Mouse (Mus musculus) cerebellum, postnatal 25 days (tissue): Measurements from ENCODE around the gene Slit3.

ENCODE experiments used
- DNase-seq, 2 experiments: peaks; one replicate each; pipeline ENCODE4 v3.0.0; 2021; ENCODE audit warnings: mixed read lengths in 2 of 2

The Slit3 gene

DNA sequence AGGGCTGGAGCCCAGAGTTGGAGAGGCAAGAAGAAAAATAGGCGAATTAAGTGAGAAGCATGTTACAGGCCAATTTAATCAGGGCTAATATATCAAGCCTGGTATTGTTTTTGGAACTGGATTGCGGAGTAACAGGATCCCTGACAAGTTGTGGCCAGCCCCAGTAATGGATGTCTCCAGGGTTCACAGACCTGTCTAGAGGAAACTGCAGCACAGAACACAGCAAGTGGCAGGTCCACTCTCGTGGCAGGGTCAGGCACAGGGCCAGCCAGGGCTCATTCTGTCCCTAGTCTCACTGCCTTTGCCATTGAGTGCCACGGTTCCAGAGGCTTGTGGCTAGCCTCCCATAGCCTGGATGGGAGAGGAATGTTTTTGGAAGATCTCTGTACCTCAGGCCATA, 187.0 kb downstream of the Slit3 start:
- DNase-seq, result peak; percentile 50 to 68

- no peak for DNase-seq
These were observed 194.5 kb downstream of the Slit3 start for GRCm38 (mm10) chr11:35315449-35316028.

GRCm38 (mm10) chr11:35317221-35317620, 196.2 kb downstream of the Slit3 start:
- no peak for DNase-seq

DNA sequence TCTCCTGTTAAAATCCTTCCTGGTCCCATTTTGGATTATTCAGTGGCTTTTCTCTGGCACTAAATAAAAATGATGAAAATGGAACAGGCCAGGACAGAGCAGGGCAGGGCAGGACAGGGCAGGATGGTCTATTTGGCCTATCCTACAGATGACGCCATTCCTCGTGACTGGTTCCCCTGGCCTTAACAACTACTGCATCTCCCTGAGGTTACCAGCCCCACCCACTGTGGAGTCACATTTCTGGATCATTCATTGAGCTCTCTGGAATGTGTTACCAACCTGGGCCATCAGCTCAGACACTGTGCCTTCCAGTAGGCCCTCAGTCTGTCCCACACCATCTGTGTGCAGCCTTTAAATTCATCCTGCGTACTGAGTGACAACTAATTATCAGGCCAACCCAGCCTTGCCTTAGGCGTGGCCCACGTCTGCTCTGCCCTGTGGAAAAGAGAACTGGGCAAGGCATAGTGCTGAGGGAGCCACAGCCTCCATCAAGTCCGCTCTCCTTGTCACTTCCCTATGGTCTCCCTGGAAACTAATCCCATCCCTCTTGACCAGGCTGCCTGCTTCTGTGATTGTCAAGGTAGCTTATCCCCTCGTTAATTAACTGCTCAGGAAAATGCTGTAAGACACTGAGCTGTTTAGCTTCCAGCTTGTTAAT, 196.9 kb downstream of the Slit3 start:
- DNase-seq, result no peak

GRCm38 (mm10) chr11:35318433-35319020, 197.5 kb downstream of the Slit3 start:
- DNase-seq, result no peak

GRCm38 (mm10) chr11:35320518-35320917, 199.5 kb downstream of the Slit3 start:
- no peak for DNase-seq

GRCm38 (mm10) chr11:35324397-35324796, 203.4 kb downstream of the Slit3 start:
- DNase-seq, result no peak

GRCm38 (mm10) chr11:35325131-35325995, 204.3 kb downstream of the Slit3 start:
- no peak for DNase-seq

DNA sequence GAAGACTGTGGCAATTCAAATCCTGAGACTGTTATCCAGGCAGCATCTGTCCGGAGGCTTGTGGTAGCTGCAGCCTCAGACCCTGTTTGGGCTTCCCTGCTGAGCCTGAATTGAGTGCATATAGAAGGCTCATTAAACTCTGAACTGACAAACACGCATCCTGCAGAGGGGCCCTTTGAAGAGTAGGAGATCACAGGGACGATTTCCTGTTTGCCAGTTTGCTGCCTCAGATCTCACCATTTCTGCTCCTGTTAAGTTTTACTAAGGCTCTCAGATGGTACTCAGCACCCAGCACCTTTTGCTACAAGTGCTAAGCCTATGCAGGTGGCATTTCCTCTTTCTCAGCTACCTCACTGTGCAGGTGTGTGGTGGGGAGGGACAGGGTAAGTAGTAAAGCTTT, 205.3 kb downstream of the Slit3 start:
- DNase-seq, result no peak

DNA sequence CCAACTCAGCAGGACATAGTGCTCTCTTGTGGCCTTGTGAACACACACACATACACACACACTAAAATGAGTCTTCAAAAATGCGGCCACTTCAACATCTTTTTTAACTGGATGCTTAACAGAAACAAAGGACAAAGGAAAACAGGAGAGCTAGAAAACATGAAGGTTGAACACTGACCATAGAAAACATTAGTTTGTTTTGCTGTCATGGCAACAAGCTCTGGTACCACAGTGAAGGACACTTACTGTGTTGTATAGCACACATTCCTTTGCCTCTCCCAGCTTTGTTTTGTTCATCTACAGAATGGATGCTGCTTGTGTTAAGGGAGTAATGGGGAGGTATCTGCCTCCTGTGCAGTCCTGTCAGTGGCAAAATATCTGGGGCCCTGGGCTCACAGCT, 206.9 kb downstream of the Slit3 start:
- no peak for DNase-seq

GRCm38 (mm10) chr11:35331476-35331875, 210.5 kb downstream of the Slit3 start:
- no peak for DNase-seq

DNA sequence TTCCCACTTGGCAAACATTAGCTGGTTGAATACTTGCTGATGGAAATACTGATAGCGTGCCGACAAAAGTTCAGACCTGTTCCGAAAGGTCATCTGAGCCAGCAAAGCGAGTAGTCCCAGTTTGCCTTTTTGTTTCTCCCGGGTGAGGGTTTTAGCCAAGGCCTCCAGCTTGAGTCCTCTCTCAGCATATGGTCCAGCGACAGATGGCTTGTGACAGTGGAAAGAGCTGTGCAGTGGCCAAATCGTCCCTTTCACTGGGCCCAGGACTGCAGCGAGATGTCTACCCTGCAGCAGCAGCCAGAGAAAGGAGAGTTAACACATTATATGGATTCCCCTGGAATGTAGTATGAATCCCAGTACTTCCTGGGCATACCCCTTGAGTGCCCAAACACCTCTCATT, 215.5 kb downstream of the Slit3 start:
- DNase-seq, result peak; percentile 87 to 90

DNA sequence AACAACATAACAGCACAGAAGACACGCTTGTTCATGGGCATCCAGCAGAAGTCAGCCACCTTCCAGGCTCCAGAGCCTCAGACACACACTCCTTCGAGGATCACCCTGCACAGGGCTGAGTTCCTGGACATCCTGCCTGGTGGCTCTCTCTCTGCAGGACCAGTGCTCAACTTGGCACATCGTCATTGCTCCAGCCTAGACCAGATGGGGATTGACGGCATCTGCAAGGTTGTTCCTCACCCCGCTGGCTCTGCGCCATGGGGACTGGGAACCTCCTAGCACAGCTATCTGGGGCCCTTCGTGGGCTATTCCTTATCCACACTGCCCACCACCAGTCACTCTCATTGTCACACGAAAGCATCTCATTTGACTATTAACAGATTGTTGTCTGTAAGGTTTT, 216.5 kb downstream of the Slit3 start:
- DNase-seq, result peak; percentile 78 to 84

GRCm38 (mm10) chr11:35337927-35338819, 217.1 kb downstream of the Slit3 start:
- DNase-seq, result peak; percentile 46 to 49

- DNase-seq, result no peak
These were observed 219.7 kb downstream of the Slit3 start for GRCm38 (mm10) chr11:35340752-35341151.

DNA sequence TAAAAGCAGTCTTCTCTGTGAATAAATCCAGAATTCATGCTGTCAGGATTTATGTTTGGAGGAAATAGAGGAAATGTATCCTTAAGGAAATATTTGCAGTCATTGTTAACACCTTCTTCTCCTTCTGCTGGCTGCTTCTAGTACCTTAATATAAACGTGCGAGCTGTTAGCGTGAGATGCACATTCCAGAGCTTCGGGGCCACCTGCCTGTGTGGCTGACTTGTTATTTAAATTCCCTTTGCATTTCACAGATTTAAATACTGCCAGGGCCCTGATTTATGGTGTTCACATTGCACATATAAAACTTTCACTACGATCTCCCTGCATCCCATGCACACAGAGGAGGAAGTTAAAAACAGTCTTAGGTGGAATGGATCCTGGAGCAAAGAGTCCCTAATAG, 221.5 kb downstream of the Slit3 start:
- DNase-seq, result no peak

DNA sequence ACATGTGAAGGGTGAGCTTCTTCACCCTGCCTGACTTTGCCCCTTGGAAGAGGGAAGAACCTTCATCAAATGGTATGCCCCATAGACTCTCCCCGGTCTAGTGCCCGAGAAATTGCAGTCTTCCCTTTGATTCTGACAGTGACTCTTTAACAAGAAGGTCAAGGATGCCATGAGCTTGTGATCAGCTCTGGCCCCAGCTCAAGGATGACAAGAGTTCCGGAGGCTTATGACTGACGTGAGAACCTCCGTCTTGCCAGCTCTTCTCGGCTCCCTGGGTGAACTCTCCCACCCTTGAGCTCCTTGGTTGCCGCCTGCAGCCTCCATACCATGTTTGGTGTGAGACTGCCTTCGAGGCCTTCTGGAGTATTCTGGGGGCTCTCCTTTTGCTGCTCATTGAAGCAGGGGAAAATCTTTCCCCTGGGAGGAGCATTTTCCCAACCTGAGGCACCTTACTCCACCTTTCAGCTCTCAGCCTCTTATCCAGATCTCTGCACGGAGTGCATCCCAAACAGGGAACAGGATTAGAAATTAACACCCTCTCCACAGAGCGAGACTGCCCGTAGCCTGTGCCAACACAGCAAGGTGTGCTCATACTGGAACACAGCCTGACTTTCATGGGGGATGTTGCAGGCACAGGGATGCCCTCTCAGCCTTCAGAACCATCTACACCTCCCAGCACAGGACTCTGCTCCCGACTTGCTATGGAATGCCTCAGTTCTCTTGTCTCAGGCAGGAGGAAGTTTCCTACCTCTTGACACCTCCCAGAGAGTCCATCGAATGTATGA, 224.9 kb downstream of the Slit3 start:
- DNase-seq, result peak; percentile 59 to 65

GRCm38 (mm10) chr11:35348099-35348498, 227.1 kb downstream of the Slit3 start:
- DNase-seq, result no peak

DNA sequence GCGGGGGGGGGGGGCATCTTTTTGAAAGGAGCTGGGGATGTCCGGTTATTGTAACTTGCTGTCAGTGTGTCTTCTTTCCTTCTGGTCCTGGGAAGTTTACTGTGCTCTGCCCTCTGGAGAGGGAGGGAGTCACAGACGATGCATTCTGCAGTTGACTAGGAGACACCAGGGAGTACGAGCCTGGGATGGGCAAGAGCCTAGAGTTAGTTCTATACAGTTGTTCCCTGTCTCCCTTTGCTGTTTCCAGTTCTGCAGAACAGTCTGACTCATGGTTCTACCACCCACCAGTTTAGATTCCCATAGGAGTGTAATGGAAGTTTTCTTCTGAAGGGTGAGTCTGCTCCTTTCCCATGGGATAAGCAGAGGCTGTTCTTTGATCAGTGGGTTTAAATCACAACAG, 229.9 kb downstream of the Slit3 start:
- no peak for DNase-seq

DNA sequence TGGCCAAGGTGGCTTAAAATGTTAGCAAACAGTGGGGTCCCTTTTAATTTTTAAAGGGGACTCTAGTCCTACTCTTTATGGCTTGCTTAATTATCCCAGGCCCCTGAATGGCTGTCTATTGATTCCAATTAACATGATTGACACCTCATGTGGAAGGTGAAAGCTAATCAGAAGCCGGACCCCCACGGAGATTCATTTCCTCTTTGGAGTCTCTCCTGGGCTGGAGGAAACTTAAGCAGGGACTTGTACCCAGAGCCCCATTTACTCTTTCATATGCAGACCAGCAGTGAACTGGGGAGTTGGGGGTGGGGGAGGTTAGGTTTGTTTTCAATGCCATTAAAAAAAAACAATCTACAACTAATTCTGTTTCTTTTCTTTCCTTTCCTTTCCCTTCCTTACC, 230.4 kb downstream of the Slit3 start:
- DNase-seq, result no peak

DNA sequence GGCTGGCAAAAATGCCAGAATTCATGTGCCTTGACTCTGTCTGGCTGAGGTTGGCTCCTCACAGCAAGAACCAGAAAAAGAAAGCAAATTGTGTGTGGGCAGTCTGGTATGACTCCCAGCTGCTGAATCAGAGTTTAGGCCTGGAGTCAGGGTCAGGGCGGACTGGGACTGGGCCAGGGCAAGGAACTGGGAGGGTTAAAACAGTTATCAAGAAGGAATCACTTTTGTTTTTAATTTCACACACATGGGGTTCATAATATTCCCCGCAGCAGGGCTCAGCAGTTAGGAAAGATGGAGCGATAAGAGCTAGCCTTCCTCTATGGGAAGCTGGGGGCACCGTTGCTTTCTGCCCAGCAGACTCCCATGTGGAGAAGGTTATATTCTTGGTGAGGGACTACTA, 234.8 kb downstream of the Slit3 start:
- no peak for DNase-seq

GRCm38 (mm10) chr11:35361071-35361470, 240.0 kb downstream of the Slit3 start:
- no peak for DNase-seq
